Mouse (Mus musculus): Measurements from ENCODE around the gene Rsph9. TPM values are rescaled to one million over a fixed set of nuclear protein-coding genes. Genes with fewer than 3 reads are reported as not detected.

Rsph9 gene
- polyA plus RNA-seq, 1 experiment from 2014 or later: 21.8 TPM

DNA sequence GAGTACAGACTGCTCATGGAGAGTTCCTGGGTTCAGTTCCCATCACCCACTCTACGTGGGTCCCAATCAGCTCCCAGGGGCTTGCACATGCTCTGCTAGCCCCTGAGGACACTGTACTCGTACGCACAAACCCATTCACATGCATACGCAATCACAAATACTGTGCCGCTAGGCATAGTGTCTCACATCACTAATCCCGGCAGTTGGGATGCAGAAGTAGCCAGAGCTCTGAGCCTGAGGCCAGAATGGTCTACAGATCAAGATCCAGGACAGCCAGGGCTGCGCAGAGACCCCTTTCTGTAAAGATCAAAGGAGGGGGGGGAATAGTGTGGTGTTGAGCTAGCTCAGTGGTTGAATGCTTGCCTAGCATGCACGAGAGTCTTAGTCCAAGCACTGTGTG is 13.1 kb upstream of the Rsph9 start:
- no peak overlapping the region for H3K9ac ChIP-seq (ENCODE audit: low read depth, low read length)
- 89% methylated on average over 8 of the region's 8 CpGs for WGBS
- H3K4me3 ChIP-seq (ENCODE audit: low read depth, low read length): no peak overlapping the region
- H3K4me2 ChIP-seq (ENCODE audit: low read depth, low read length): no peak overlapping the region
- no peaks in the 10 kb centered on the region for H3K27me3 ChIP-seq (replicated peaks; ENCODE audit: control insufficient read depth, insufficient read depth, low read length)
- ATAC-seq (ENCODE audit: low read depth): no peak
- no peaks in the 10 kb centered on the region for H3K36me3 ChIP-seq (ENCODE audit: control insufficient read depth, insufficient read depth, low read length)
- DNase-seq (ENCODE audit: low spot score): no peak
- no peak overlapping the region for H3K27ac ChIP-seq (replicated peaks; ENCODE audit: low read depth, low read length)
- no peaks in the 10 kb centered on the region for H3K9me3 ChIP-seq (ENCODE audit: control insufficient read depth, low read length)
- peaks cover 12% of the 10 kb centered on the region for H3K4me1 ChIP-seq (ENCODE audit: control insufficient read depth, insufficient read depth, low read length)

DNA sequence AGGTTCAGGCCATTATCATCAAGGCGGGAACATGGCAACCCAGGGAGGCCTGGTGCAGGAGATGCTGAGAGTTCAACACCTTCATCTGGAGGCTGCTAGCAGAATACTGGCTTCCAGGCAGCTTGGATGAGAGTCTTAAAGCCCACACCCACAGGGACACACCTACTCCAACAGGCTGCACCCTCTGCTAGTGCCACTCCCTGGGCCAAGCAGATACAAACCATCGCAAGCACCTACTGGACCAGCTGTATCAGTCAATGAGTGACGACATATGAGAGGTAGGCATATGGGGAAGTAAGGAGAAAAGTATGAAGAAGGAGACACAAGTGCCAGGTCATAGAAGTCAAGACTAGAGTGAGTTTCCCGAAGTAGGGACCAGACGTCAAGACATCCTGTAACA is 12.7 kb upstream of the Rsph9 start:
- H3K4me1 ChIP-seq (ENCODE audit: control insufficient read depth, insufficient read depth, low read length): peaks cover 9% of the 10 kb centered on the region
- H3K4me2 ChIP-seq (ENCODE audit: low read depth, low read length): no peak overlapping the region
- no peaks in the 10 kb centered on the region for H3K27me3 ChIP-seq (replicated peaks; ENCODE audit: control insufficient read depth, insufficient read depth, low read length)
- H3K9me3 ChIP-seq (ENCODE audit: control insufficient read depth, low read length): no peaks in the 10 kb centered on the region
- WGBS: 74% methylated on average over 5 of the region's 5 CpGs
- no peak overlapping the region for H3K4me3 ChIP-seq (ENCODE audit: low read depth, low read length)
- no peak overlapping the region for H3K9ac ChIP-seq (ENCODE audit: low read depth, low read length)
- H3K36me3 ChIP-seq (ENCODE audit: control insufficient read depth, insufficient read depth, low read length): no peaks in the 10 kb centered on the region
- H3K27ac ChIP-seq (replicated peaks; ENCODE audit: low read depth, low read length): no peak overlapping the region
- DNase-seq (ENCODE audit: low spot score): no peak
- ATAC-seq (ENCODE audit: low read depth): no peak

DNA sequence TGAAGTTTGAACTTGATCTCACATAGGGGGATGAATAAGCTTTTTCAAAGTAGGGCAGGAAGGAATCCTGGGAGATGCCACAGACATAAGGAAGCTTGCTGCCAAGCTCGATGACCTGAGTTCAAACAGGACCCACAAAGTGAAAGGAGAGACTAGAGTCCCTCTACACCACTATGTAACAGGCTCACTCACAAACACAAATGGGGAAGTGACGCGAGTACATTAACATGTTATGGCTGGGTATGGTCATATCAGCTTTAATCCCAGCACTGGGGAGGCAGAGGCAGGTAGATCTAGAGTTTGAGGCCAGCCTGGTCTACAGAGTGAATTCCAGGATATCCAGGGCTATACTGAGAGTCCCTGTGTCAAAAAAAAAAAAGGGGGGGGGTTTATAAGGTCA is 10.3 kb upstream of the Rsph9 start:
- 90% methylated on average over 3 of the region's 3 CpGs for WGBS

DNA sequence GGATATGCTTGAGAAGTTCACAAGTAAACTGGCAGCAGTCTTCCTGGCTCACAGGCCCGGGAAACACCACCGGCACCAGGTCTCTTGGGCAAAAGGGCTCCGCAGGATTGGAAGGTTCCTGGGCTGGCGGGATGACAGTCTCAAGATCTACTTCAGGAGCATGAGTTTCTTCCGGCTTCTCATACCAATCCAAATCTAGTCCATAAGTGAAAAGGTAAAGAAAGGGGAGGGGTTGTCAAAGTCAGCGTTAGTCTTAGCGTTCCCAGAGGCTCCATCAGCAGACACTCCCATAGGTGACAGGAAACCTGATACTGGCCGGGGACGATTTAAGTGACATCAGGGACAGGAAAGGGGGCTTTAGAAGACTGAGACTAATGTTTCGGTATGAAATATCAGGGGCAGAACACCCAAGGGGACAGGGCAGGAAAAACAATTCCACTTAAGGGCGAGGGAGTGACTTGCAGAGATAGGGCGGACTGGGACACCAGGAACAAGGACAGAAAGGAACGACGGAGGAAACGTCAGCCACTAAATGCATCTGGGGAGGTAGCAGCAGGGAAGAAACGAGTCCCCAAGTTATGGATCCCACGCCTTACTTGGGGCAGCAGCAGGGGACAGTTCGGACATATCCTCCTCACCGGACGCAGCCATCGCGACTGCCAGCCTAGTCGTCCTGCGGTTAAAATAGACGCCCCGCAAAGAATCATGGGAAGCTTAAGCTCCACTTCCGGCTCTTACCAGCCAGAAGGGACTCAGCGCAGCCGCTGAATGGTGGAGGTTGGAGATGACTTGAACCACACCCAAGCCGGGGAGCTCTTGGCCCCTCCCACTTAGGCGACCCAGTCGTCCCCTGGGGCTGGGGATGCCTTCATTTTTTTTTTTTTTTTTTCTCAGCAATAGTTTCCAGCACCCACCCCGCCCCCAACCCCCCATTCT is 9.1 kb upstream of the Rsph9 start, which contains the start of gene Mad2l1bp:
Gene Mad2l1bp, minus strand, starts transcription at position 707 of the 936 bp plus-strand sequence.
- Histone ChIP-seq H3K4me3 (ENCODE audit: low read depth, low read length) (peak within 1 kb of the TSS; percentile 60), H3K9ac (ENCODE audit: low read depth, low read length) (peak within 1 kb of the TSS; percentile 77), H3K4me1 (ENCODE audit: control insufficient read depth, insufficient read depth, low read length) (peaks cover 7% of the 10 kb centered on the region), H3K27ac (replicated peaks; ENCODE audit: low read depth, low read length) (peak within 1 kb of the TSS; percentile 67), H3K9me3 (ENCODE audit: control insufficient read depth, low read length) (no peaks in the 10 kb centered on the region), H3K4me2 (ENCODE audit: low read depth, low read length) (peak within 1 kb of the TSS; percentile 92), H3K36me3 (ENCODE audit: control insufficient read depth, insufficient read depth, low read length) (peaks cover 18% of the 10 kb centered on the region), H3K27me3 (replicated peaks; ENCODE audit: control insufficient read depth, insufficient read depth, low read length) (no peaks in the 10 kb centered on the region)
- DNase-seq (ENCODE audit: low spot score): peak; percentile 98
- WGBS: 6% methylated on average over 31 of the region's 33 CpGs
- peak; percentile 92 for ATAC-seq (ENCODE audit: low read depth)

More for the DNA sequence above, 10.3 kb upstream of the Rsph9 start:
- H3K4me2 ChIP-seq (ENCODE audit: low read depth, low read length): no peak overlapping the region
- H3K9me3 ChIP-seq (ENCODE audit: control insufficient read depth, low read length): no peaks in the 10 kb centered on the region
- no peaks in the 10 kb centered on the region for H3K27me3 ChIP-seq (replicated peaks; ENCODE audit: control insufficient read depth, insufficient read depth, low read length)
- H3K4me1 ChIP-seq (ENCODE audit: control insufficient read depth, insufficient read depth, low read length): peaks cover 7% of the 10 kb centered on the region
- ATAC-seq (ENCODE audit: low read depth): no peak
- H3K9ac ChIP-seq (ENCODE audit: low read depth, low read length): no peak overlapping the region
- no peak overlapping the region for H3K4me3 ChIP-seq (ENCODE audit: low read depth, low read length)
- H3K27ac ChIP-seq (replicated peaks; ENCODE audit: low read depth, low read length): no peak overlapping the region
- H3K36me3 ChIP-seq (ENCODE audit: control insufficient read depth, insufficient read depth, low read length): 0 out of 2 replicates have a peak, but pooled peaks cover 7% of the 10 kb centered on the region
- no peak for DNase-seq (ENCODE audit: low spot score)

DNA sequence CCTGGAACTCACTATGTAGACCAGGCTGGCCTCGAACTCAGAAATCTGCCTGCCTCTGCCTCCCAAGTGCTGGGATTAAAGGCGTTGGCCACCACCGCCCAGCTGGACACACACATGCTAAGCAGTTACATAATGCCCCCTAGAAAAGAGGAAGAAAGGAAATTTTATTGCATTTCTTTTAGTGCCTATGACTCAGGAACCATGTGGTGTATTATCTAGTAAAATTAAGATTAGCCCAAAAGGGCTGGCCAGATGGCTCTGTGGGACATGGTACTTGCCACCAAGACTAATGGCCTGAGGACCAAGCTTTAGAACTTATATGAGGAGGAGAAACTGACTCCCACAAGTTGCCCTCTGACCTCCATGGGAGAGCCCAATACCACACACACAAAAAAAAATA is 4.1 kb downstream of the Rsph9 start:
- Histone ChIP-seq H3K4me1 (ENCODE audit: control insufficient read depth, insufficient read depth, low read length) (peaks cover 13% of the 10 kb centered on the region), H3K4me3 (ENCODE audit: low read depth, low read length) (no peak overlapping the region), H3K9ac (ENCODE audit: low read depth, low read length) (no peak overlapping the region), H3K9me3 (ENCODE audit: control insufficient read depth, low read length) (no peaks in the 10 kb centered on the region), H3K27ac (replicated peaks; ENCODE audit: low read depth, low read length) (no peak overlapping the region), H3K4me2 (ENCODE audit: low read depth, low read length) (no peak overlapping the region), H3K27me3 (replicated peaks; ENCODE audit: control insufficient read depth, insufficient read depth, low read length) (no peaks in the 10 kb centered on the region), H3K36me3 (ENCODE audit: control insufficient read depth, insufficient read depth, low read length) (no peaks in the 10 kb centered on the region)
- 91% methylated on average over 3 of the region's 3 CpGs for WGBS
- DNase-seq (ENCODE audit: low spot score) (no peak), ATAC-seq (ENCODE audit: low read depth) (no peak)

DNA sequence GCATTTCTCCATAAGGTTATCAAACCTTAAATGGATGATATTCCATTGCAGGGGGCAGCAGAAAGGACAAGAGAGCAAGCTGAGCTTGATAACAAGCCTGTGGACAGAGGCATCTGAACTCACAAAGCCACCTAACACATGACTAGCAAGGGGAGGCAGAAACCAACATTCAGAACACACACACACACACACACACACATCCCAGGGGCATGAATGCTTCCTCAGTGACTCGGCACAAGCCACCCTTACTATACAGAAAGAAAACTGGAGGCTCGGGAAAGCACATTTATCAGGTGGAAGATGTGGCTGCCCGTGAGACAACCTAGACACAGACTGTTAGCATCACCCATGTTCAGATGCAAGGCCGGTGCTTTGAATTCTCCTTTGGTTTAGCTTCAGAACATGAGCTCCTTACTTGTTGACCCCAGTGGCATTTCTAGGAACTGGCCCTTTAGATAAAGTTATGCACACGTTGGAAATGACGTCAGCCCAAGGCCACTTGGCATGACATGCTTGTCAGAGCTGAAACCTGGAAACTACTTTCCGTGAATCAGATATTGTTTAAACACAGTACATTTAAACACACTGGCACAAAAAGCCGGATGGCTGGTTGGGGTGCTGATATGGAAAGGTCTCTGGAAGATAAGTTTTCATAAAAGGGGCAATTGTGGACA is 5.3 kb downstream of the Rsph9 start:
- no peaks in the 10 kb centered on the region for H3K27me3 ChIP-seq (replicated peaks; ENCODE audit: control insufficient read depth, insufficient read depth, low read length)
- H3K9me3 ChIP-seq (ENCODE audit: control insufficient read depth, low read length): no peaks in the 10 kb centered on the region
- H3K36me3 ChIP-seq (ENCODE audit: control insufficient read depth, insufficient read depth, low read length): no peaks in the 10 kb centered on the region
- no peak overlapping the region for H3K9ac ChIP-seq (ENCODE audit: low read depth, low read length)
- WGBS: 69% methylated on average over 8 of the region's 8 CpGs
- no peak overlapping the region for H3K4me3 ChIP-seq (ENCODE audit: low read depth, low read length)
- no peak overlapping the region for H3K27ac ChIP-seq (replicated peaks; ENCODE audit: low read depth, low read length)
- no peak for ATAC-seq (ENCODE audit: low read depth)
- no peak overlapping the region for H3K4me2 ChIP-seq (ENCODE audit: low read depth, low read length)
- H3K4me1 ChIP-seq (ENCODE audit: control insufficient read depth, insufficient read depth, low read length): peaks cover 7% of the 10 kb centered on the region; the same call in 1 of the 2 replicates
- no peak for DNase-seq (ENCODE audit: low spot score)

DNA sequence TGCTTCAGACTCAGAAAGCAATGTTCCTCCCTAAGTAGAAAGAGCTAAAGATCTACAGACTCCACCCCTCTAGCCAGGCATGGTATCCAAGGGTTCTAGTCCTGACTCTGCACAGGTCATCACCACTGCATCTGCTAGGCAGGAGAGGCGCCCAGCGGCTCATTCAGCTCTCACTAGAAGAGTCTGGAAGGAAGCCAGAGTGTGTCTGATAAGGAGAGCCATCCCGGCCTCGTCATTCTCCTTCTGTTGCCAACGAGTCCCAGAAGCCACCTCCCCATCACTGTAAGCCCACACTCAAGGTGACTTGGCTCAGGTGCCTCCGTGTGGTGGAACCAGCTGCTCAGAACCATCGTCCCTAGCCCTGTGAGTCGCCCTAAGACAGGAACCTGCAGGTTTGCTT is 11.2 kb downstream of the Rsph9 start:
- no peak overlapping the region for H3K9ac ChIP-seq (ENCODE audit: low read depth, low read length)
- no peak overlapping the region for H3K4me3 ChIP-seq (ENCODE audit: low read depth, low read length)
- H3K27me3 ChIP-seq (replicated peaks; ENCODE audit: control insufficient read depth, insufficient read depth, low read length): no peaks in the 10 kb centered on the region
- no peak overlapping the region for H3K27ac ChIP-seq (replicated peaks; ENCODE audit: low read depth, low read length)
- no peaks in the 10 kb centered on the region for H3K9me3 ChIP-seq (ENCODE audit: control insufficient read depth, low read length)
- H3K4me1 ChIP-seq (ENCODE audit: control insufficient read depth, insufficient read depth, low read length): no peaks in the 10 kb centered on the region
- H3K4me2 ChIP-seq (ENCODE audit: low read depth, low read length): no peak overlapping the region
- DNase-seq (ENCODE audit: low spot score) (no peak), ATAC-seq (ENCODE audit: low read depth) (no peak)
- WGBS: 80% methylated on average over 8 of the region's 8 CpGs
- H3K36me3 ChIP-seq (ENCODE audit: control insufficient read depth, insufficient read depth, low read length): peaks cover 15% of the 10 kb centered on the region

DNA sequence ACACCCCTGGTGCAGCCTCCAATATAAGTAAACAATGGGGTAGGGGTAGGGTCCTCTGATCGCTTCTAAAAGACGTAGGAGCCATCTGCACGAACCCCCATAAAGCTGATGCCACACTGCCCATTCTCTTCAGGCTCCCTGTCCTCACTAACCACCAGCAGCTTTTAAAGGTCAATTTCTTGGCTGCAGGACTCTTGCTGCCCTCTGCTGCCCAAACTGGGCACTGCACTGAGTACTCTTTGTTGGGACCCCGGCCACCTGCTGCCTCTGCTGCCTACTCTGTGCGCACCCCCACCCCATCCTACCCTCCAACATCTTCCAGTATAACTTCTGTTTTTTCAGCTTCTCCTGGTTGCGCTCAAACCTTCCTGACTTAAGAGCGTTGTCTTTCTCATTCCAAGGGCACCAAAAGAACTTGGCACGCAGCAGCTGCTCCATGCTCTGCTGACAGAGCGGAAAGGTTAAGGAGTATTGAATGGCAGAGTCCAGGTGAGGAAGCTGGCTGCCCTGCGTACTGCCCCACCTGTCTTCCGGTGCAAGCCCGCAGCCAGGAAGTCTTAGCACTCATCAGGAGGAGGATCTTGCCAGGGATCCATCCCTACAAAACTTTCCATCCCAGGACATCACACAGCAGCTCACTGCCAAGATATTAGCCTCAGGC is 11.8 kb downstream of the Rsph9 start:
- no peak overlapping the region for H3K9ac ChIP-seq (ENCODE audit: low read depth, low read length)
- no peaks in the 10 kb centered on the region for H3K9me3 ChIP-seq (ENCODE audit: control insufficient read depth, low read length)
- H3K36me3 ChIP-seq (ENCODE audit: control insufficient read depth, insufficient read depth, low read length): peaks cover 21% of the 10 kb centered on the region
- DNase-seq (ENCODE audit: low spot score): peak; percentile 73
- no peak overlapping the region for H3K4me2 ChIP-seq (ENCODE audit: low read depth, low read length)
- H3K4me1 ChIP-seq (ENCODE audit: control insufficient read depth, insufficient read depth, low read length): no peaks in the 10 kb centered on the region
- no peaks in the 10 kb centered on the region for H3K27me3 ChIP-seq (replicated peaks; ENCODE audit: control insufficient read depth, insufficient read depth, low read length)
- H3K27ac ChIP-seq (replicated peaks; ENCODE audit: low read depth, low read length): no peak overlapping the region
- H3K4me3 ChIP-seq (ENCODE audit: low read depth, low read length): no peak overlapping the region
- ATAC-seq (ENCODE audit: low read depth): peak; percentile 31
- WGBS: 18% methylated on average over 12 of the region's 12 CpGs
